Mouse (Mus musculus): ENCODE measurements around the gene Grik5. TPM values are rescaled to one million over a fixed set of nuclear protein-coding genes. Genes with fewer than 3 reads are reported as not detected.

Gene Grik5
- total RNA-seq, 2 experiments from 2014 or later = 2.4 to 3.1 TPM

GRCm38 (mm10) chr7:24990478-24990877 lies 81.7 kb downstream of the Grik5 start:
- intact Hi-C loops (cut with DNase I) = no loop called here
- DNase-seq = no peak
- H3K27ac ChIP-seq = no peak overlapping the region
- no peak overlapping the region for H3K4me3 ChIP-seq
- TF ChIP-seq CTCF (IDR thresholded peaks at IDR 0.05) = no peak

GRCm38 (mm10) chr7:24987941-24988340 lies 84.2 kb downstream of the Grik5 start:
- Histone ChIP-seq H3K27ac (no peak overlapping the region), H3K4me3 (no peak overlapping the region)
- intact Hi-C loops (cut with DNase I) = no loop called here
- no peak for DNase-seq
- no peak for TF ChIP-seq CTCF (IDR thresholded peaks at IDR 0.05)

GRCm38 (mm10) chr7:24985799-24986198 lies 86.3 kb downstream of the Grik5 start:
- Histone ChIP-seq H3K27ac (no peak overlapping the region), H3K4me3 (no peak overlapping the region)
- no peak for DNase-seq
- TF ChIP-seq CTCF (IDR thresholded peaks at IDR 0.05) = 0 out of 2 replicates have a peak, but pooled peaks have one; percentile 10
- intact Hi-C loops (cut with DNase I) = no loop called here

- Histone ChIP-seq H3K4me3 (no peak overlapping the region), H3K27ac (no peak overlapping the region)
- no peak for DNase-seq
- intact Hi-C loops (cut with DNase I) = no loop called here
- TF ChIP-seq CTCF (IDR thresholded peaks at IDR 0.05) = no peak
These were observed 87.8 kb downstream of the Grik5 start for GRCm38 (mm10) chr7:24984307-24984706.

- Histone ChIP-seq H3K4me3 (no peak overlapping the region), H3K27ac (no peak overlapping the region)
- no peak for TF ChIP-seq CTCF (IDR thresholded peaks at IDR 0.05)
- intact Hi-C loops (cut with DNase I) = no loop called here
- DNase-seq = no peak
These were observed 88.8 kb downstream of the Grik5 start for GRCm38 (mm10) chr7:24983396-24983795.

- Histone ChIP-seq H3K27ac (no peak overlapping the region), H3K4me3 (no peak overlapping the region)
- no peak for TF ChIP-seq CTCF (IDR thresholded peaks at IDR 0.05)
- intact Hi-C loops (cut with DNase I) = no loop called here
- no peak for DNase-seq
These were observed 91.7 kb downstream of the Grik5 start for GRCm38 (mm10) chr7:24980439-24980838.

- TF ChIP-seq CTCF (IDR thresholded peaks at IDR 0.05) = no peak
- Histone ChIP-seq H3K27ac (no peak overlapping the region), H3K4me3 (no peak overlapping the region)
- intact Hi-C loops (cut with DNase I) = no loop called here
- DNase-seq = no peak
These were observed 93.4 kb downstream of the Grik5 start for GRCm38 (mm10) chr7:24978781-24979180.

GRCm38 (mm10) chr7:24974893-24975595 lies 97.1 kb downstream of the Grik5 start:
- DNase-seq = no peak
- intact Hi-C loops (cut with DNase I) = no loop called here

GRCm38 (mm10) chr7:24973902-24974301 lies 98.2 kb downstream of the Grik5 start:
- no peak overlapping the region for H3K4me3 ChIP-seq
- intact Hi-C loops (cut with DNase I) = loop anchor here (2.0 kb wide), 1 partner anchor 103 kb away; no protein-coding TSS in a partner anchor
- no peak for DNase-seq
- no peak overlapping the region for H3K27ac ChIP-seq
- TF ChIP-seq CTCF (IDR thresholded peaks at IDR 0.05) = no peak

More at GRCm38 (mm10) chr7:24974893-24975595, 97.1 kb downstream of the Grik5 start:
- Histone ChIP-seq H3K27ac (no peak overlapping the region), H3K4me3 (no peak overlapping the region)
- TF ChIP-seq CTCF (IDR thresholded peaks at IDR 0.05) = peak; percentile 87

- no peak for TF ChIP-seq CTCF (IDR thresholded peaks at IDR 0.05)
- peak overlapping the region; percentile 99; the same call in 1 of the 2 replicates for H3K27ac ChIP-seq
- DNase-seq = no peak
- intact Hi-C loops (cut with DNase I) = loop anchor here (2.0 kb wide), 1 partner anchor 104 kb away; no protein-coding TSS in a partner anchor
- no peak overlapping the region for H3K4me3 ChIP-seq
These were observed 98.9 kb downstream of the Grik5 start for GRCm38 (mm10) chr7:24973208-24973607.

- intact Hi-C loops (cut with DNase I) = loop anchor here (2.0 kb wide), 2 partner anchors 87 to 105 kb away; partner anchors contain the start of gene Rps19
- peak within 1 kb of the TSS; percentile 86 for H3K4me3 ChIP-seq
- peak; percentile 94 for DNase-seq
- H3K27ac ChIP-seq = peak within 1 kb of the TSS; percentile 99
- TF ChIP-seq CTCF (IDR thresholded peaks at IDR 0.05) = peak; percentile 51
These were observed 99.9 kb downstream of the Grik5 start, which contains the start of gene Rabac1 for GRCm38 (mm10) chr7:24971972-24972893. Rabac1 (minus strand) TSS chr7:24972754.

- DNase-seq = peak; percentile 50
- intact Hi-C loops (cut with DNase I) = loop anchor here (2.0 kb wide), 1 partner anchor 87 kb away; the partner anchor contains the start of gene Rps19
- peak overlapping the region; percentile 99 for H3K27ac ChIP-seq
These were observed 100.7 kb downstream of the Grik5 start for GRCm38 (mm10) chr7:24971261-24971971.

More at GRCm38 (mm10) chr7:24971261-24971971, 100.7 kb downstream of the Grik5 start:
- peak; percentile 64 for TF ChIP-seq CTCF (IDR thresholded peaks at IDR 0.05)
- peak overlapping the region; percentile 86 for H3K4me3 ChIP-seq
